Mouse (Mus musculus) c-Kit-positive CD71-positive TER-119-negative erythroid progenitor cells, embryonic 14.5 days (primary cell): ENCODE measurements around the gene Hemgn.
A peak's percentile ranks its signal among the peaks of the same experiment; 100 is the strongest.

Source experiments
- DNase-seq: peaks from one replicate; pipeline ENCODE4 v3.0.0-alpha.2; 2013; ENCODE audit warnings: low read depth

Hemgn gene

GRCm38 (mm10) chr4:46356351-46357133, 56.8 kb downstream of the Hemgn start:
- peak; percentile 50 for DNase-seq

GRCm38 (mm10) chr4:46353045-46353444, 60.3 kb downstream of the Hemgn start:
- DNase-seq, result no peak

GRCm38 (mm10) chr4:46349530-46349929, 63.8 kb downstream of the Hemgn start:
- no peak for DNase-seq

GRCm38 (mm10) chr4:46348897-46349296, 64.4 kb downstream of the Hemgn start:
- DNase-seq, result no peak

GRCm38 (mm10) chr4:46347580-46348515, 65.5 kb downstream of the Hemgn start:
- DNase-seq, result no peak

- DNase-seq, result no peak
Observed at GRCm38 (mm10) chr4:46347141-46347540, 66.2 kb downstream of the Hemgn start.

GRCm38 (mm10) chr4:46346221-46346620, 67.1 kb downstream of the Hemgn start:
- no peak for DNase-seq

GRCm38 (mm10) chr4:46345773-46346100, 67.6 kb downstream of the Hemgn start:
- no peak for DNase-seq

GRCm38 (mm10) chr4:46345056-46345772, 68.1 kb downstream of the Hemgn start:
- no peak for DNase-seq

- no peak for DNase-seq
Observed at GRCm38 (mm10) chr4:46344288-46344687, 69.0 kb downstream of the Hemgn start.
